Mouse (Mus musculus): ENCODE results near the gene Git2.

DNA sequence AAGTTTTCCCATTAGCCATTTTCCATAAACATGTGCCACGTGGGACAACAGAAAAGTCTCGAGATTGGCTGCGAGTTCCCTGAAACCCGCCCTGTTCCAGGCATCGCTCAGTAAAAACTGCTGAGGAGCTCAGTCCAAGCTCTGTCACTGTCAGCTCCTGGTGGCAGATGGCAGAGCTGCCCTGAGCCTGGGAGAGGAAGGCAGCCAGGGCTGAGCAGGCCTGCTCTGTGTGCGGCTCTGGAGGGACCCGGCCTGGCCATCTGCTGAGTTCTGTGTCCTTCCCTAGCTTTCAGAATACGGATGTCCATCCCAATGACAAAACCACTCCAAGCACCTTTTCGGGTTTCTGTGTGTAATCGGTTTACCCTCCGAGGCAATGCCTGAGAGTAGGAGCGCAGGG is 21.9 kb downstream of the Git2 start:
- TF ChIP-seq MYOG (IDR thresholded peaks at IDR 0.05; ENCODE audit: control insufficient read depth in 1 of 3, insufficient read depth in 1 of 3, insufficient read length in 2 of 3, low read depth in 2 of 3), result no peak
- no peak for TF ChIP-seq POLR2AphosphoS2 (IDR thresholded peaks at IDR 0.05; ENCODE audit: insufficient read length, low read depth)
- no peak for TF ChIP-seq USF1 (IDR thresholded peaks at IDR 0.05; ENCODE audit: low read depth)

All from myocyte (in vitro differentiated cells).